Mouse (Mus musculus) limb, embryonic 14.5 days (tissue): Measurements from ENCODE around the gene Acvrl1. TPM values are rescaled to one million over a fixed set of nuclear protein-coding genes. Genes with fewer than 3 reads are reported as not detected.

ENCODE experiments used
- ATAC-seq: fragments of 200-750 bp; cut with Nextera tagmentation; 2 replicates; pipeline ENCODE4 v1.8.0; 2017; ENCODE audit warnings: low read depth, moderate number of reproducible peaks, moderate TSS enrichment; ENCODE audit not compliant: low FRiP score
- DNase-seq: peaks from one replicate; pipeline ENCODE4 v3.0.0-alpha.2; 2015; ENCODE audit warnings: low spot score
- H3K27ac ChIP-seq: fragments of 300-500 bp; sonication (generic); replicated peaks from 2 replicates; pipeline ENCODE4 v1.5.1; 2014; ENCODE audit warnings: low read depth, mild to moderate bottlenecking, low read length, moderate library complexity, mixed read lengths
- H3K27me3 ChIP-seq: fragments of 300-500 bp; sonication (generic); 2 replicates; pipeline ENCODE4 v1.6.1; 2014; ENCODE audit warnings: low read length, mixed read lengths; ENCODE audit not compliant: control insufficient read depth, insufficient read depth
- H3K36me3 ChIP-seq: fragments of 300-500 bp; sonication (generic); 2 replicates; pipeline ENCODE4 v1.6.1; 2014; ENCODE audit warnings: mild to moderate bottlenecking, low read length, moderate library complexity, mixed read lengths; ENCODE audit not compliant: control insufficient read depth, insufficient read depth
- H3K4me1 ChIP-seq: fragments of 300-500 bp; sonication (generic); 2 replicates; pipeline ENCODE4 v1.6.1; 2014; ENCODE audit warnings: antibody characterized with exemption, low read length, mixed read lengths; ENCODE audit not compliant: control insufficient read depth, insufficient read depth
- H3K4me2 ChIP-seq: fragments of 300-500 bp; sonication (generic); replicated peaks from 2 replicates; pipeline ENCODE4 v1.6.1; 2014; ENCODE audit warnings: low read depth, mild to moderate bottlenecking, low read length, moderate library complexity; ENCODE audit not compliant: severe bottlenecking
- H3K4me3 ChIP-seq: fragments of 300-500 bp; sonication (generic); replicated peaks from 2 replicates; pipeline ENCODE4 v1.5.1; 2014; ENCODE audit warnings: low read length
- H3K9ac ChIP-seq: fragments of 300-500 bp; sonication (generic); 2 replicates; pipeline ENCODE4 v1.6.1; 2014; ENCODE audit warnings: mild to moderate bottlenecking, low read depth, low read length, moderate library complexity; ENCODE audit not compliant: severe bottlenecking
- H3K9me3 ChIP-seq: fragments of 300-500 bp; sonication (generic); 2 replicates; pipeline ENCODE4 v1.6.1; 2016; ENCODE audit warnings: low read length; ENCODE audit not compliant: control insufficient read depth
- POLR2A ChIP-seq: fragments of 200-500 bp; IDR thresholded peaks from 2 replicates; pipeline ENCODE4 v1.8.0; 2012; ENCODE audit warnings: inconsistent platforms, mild to moderate bottlenecking, moderate library complexity, borderline replicate concordance; ENCODE audit not compliant: insufficient read depth, insufficient read length; ENCODE audit errors: extremely low read depth
- WGBS: fragments of 180-500 bp; shearing (Covaris S2); extraction: QIAGEN DNeasy Blood & Tissue Kit; methylation state at CpG from one replicate; pipeline ENCODE4 v1.1.7; 2014; 5-methylcytosine and 5-hydroxymethylcytosine counted together
- microRNA-seq: library from miRNA; unstranded; fragments of <30 nt; microRNA quantifications from one replicate; pipeline ENCODE4, GENCODE M21; 2016
- polyA plus RNA-seq, 2 experiments: library from polyadenylated mRNA; depleted of rRNA in 1 of 2; stranded (reverse) in 1 of 2; unstranded in 1 of 2; fragments of >200 nt; fragmentation: Nextera tagmentation in 1 of 2; extraction: Ambion mirVana in 1 of 2; gene quantifications; 2 replicates each; pipeline versions ENCODE4 v1.2.1 to v1.2.3; 2012 to 2014

The Acvrl1 gene
- polyA plus RNA-seq, 2 experiments: 8.2 to 16.1 TPM

GRCm38 (mm10) chr15:101193971-101194370 lies 65.6 kb downstream of the Acvrl1 start:
- ATAC-seq: no peak
- no peaks in the 10 kb centered on the region for H3K9me3 ChIP-seq
- H3K9ac ChIP-seq: no peak overlapping the region
- no peaks in the 10 kb centered on the region for H3K27me3 ChIP-seq
- no peak overlapping the region for H3K4me3 ChIP-seq
- H3K4me1 ChIP-seq: peaks cover 6% of the 10 kb centered on the region; the same call in 1 of the 2 replicates
- no peak overlapping the region for H3K27ac ChIP-seq
- 87% methylated on average over 6 of the region's 6 CpGs for WGBS
- TF ChIP-seq POLR2A: no peak
- H3K4me2 ChIP-seq: no peak overlapping the region
- DNase-seq: no peak
- H3K36me3 ChIP-seq: peaks cover 45% of the 10 kb centered on the region

Small RNAs within 50 kb of the gene (microRNA-seq; reads per million reads assigned to microRNA genes)
- 0.69 reads per million for gene Mir6962

Other genes with a start within 250 kb of the Acvrl1 start
- 0.05 TPM in 1 of 2 replicates, not detected in the other for gene Gm47841, start 81.1 kb upstream of the Acvrl1 start, polyA plus RNA-seq (2012; rRNA removed)
- not detected in 2 replicates for gene Gm47841, start 81.1 kb upstream of the Acvrl1 start, polyA plus RNA-seq (2014; fragmentation: Nextera tagmentation; extraction: Ambion mirVana)
- gene Fignl2, start 50.0 kb upstream of the Acvrl1 start, polyA plus RNA-seq (2012; rRNA removed): 3.7 and 5.4 TPM in 2 replicates
- 0.15 and 0.17 TPM in 2 replicates for gene Fignl2, start 50.0 kb upstream of the Acvrl1 start, polyA plus RNA-seq (2014; fragmentation: Nextera tagmentation; extraction: Ambion mirVana)
- gene Ankrd33, start 12.8 kb upstream of the Acvrl1 start, polyA plus RNA-seq (2012; rRNA removed): not detected in 2 replicates
- gene Ankrd33, start 12.8 kb upstream of the Acvrl1 start, polyA plus RNA-seq (2014; fragmentation: Nextera tagmentation; extraction: Ambion mirVana): not detected in 2 replicates
- 27.2 and 32.8 TPM in 2 replicates for gene Acvr1b, start 45.5 kb downstream of the Acvrl1 start, polyA plus RNA-seq (2012; rRNA removed)
- gene Acvr1b, start 45.5 kb downstream of the Acvrl1 start, polyA plus RNA-seq (2014; fragmentation: Nextera tagmentation; extraction: Ambion mirVana): 12.3 and 12.9 TPM in 2 replicates
- 20.5 and 25.8 TPM in 2 replicates for gene Grasp, start 95.7 kb downstream of the Acvrl1 start, polyA plus RNA-seq (2012; rRNA removed)
- gene Grasp, start 95.7 kb downstream of the Acvrl1 start, polyA plus RNA-seq (2014; fragmentation: Nextera tagmentation; extraction: Ambion mirVana): 7.4 and 7.5 TPM in 2 replicates
- gene Nr4a1, start 125.7 kb downstream of the Acvrl1 start, polyA plus RNA-seq (2012; rRNA removed): 19.6 and 31.2 TPM in 2 replicates
- gene Nr4a1, start 125.7 kb downstream of the Acvrl1 start, polyA plus RNA-seq (2014; fragmentation: Nextera tagmentation; extraction: Ambion mirVana): 9.9 and 10.5 TPM in 2 replicates
- gene Atg101, start 155.8 kb downstream of the Acvrl1 start, polyA plus RNA-seq (2012; rRNA removed): 42.9 and 47.2 TPM in 2 replicates
- gene Atg101, start 155.8 kb downstream of the Acvrl1 start, polyA plus RNA-seq (2014; fragmentation: Nextera tagmentation; extraction: Ambion mirVana): 53.3 and 56.0 TPM in 2 replicates
- gene 6030408B16Rik, start 164.7 kb downstream of the Acvrl1 start, polyA plus RNA-seq (2012; rRNA removed): 1.0 and 2.2 TPM in 2 replicates
- gene 6030408B16Rik, start 164.7 kb downstream of the Acvrl1 start, polyA plus RNA-seq (2014; fragmentation: Nextera tagmentation; extraction: Ambion mirVana): 0.74 and 1.8 TPM in 2 replicates
- gene Krt80, start 241.6 kb downstream of the Acvrl1 start, polyA plus RNA-seq (2012; rRNA removed): 3.3 and 3.6 TPM in 2 replicates
- 3.8 TPM in 2 replicates for gene Krt80, start 241.6 kb downstream of the Acvrl1 start, polyA plus RNA-seq (2014; fragmentation: Nextera tagmentation; extraction: Ambion mirVana)